Mouse (Mus musculus): Measurements from ENCODE around the gene Fam227a. TPM values are rescaled to one million over a fixed set of nuclear protein-coding genes. Genes with fewer than 3 reads are reported as not detected.

Fam227a gene
- polyA plus RNA-seq (2014; fragmentation: Illumina TruSeq; extraction: RNeasy Lipid Tissue Mini Kit (QIAGEN cat#74804); ENCODE audit: low replicate concordance): 0.63 TPM

DNA sequence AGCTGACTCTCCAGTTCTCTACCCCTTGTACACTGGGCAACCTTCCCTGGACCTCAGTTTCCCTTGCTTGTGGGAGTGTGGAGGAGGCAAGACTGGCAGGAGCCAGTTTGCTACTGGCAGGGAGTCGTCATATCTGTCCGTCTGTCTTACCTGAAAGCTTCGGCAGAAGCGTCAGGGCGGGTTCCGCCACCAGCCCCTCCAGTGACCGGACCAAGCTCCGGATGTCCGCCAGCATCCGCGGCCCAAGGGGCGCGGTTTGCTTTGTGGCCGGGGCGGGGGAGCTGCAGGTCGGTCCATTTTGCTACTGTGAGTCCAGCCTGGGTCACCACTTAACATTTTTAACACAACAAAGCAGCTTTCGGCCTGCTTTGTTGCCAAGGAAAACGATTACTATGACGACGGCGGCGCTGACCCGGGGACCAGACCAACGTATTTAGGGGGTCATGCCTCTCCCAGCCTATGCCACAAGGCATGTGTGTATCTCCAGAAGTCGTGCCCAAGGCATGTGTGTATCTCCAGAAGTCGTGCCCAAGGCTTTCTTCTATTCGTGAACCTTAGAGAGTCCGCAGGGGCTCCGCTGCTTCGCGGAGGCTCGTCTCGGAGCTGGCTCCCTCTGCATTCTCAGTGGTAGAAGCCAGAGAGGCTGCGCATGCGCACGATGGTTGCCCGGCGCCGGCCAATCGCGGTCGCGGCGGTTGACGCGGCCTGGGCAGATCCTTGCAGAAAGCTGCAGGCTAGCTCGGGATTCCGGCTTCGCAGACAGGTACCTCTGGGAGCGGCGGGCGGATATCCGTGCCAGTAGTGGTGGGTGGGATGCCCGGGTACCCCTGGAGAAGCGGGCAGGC, at the start of gene Fam227a, which contains the start of gene Cby1:
Gene Fam227a (minus strand): TSS at position 426 of the 845 bp plus-strand sequence.
Gene Cby1 (plus strand): TSS at position 669 of the 845 bp plus-strand sequence.

DNA sequence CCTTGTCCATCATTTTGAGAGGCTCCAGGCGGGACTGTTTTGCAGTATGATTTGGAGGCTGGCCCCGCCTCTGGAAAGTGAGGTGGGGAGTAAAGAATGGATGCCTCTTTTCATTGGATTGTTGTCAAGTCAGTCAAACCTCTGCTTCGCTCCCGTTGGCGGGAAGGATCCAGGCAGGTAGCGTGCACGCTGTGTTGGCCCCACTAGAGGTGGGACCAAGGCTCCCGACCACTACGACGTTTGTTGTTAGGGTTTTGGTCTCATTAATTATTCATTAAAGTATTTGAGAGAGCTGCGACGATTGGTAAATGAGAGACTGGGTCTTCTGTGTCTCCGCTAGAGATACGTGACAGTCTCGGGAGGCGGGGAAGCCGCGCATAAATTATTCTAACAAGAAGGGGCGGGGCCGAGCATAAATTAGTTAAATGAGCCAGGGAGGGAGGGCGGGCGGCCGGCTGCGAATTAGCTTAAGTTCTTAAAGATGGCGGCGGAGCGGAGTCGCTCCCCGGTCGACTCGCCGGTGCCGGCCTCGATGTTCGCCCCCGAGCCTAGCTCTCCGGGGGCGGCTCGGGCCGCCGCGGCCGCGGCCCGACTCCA, 31.8 kb upstream of the Fam227a start, which contains the start of gene Gtpbp1:
Gene Gtpbp1 (plus strand): TSS at position 420 of the 597 bp plus-strand sequence.

GRCm38 (mm10) chr15:79687646-79688267, 29.0 kb upstream of the Fam227a start, which contains the start of gene Josd1:
Josd1 (minus strand) TSS chr15:79687919.

DNA sequence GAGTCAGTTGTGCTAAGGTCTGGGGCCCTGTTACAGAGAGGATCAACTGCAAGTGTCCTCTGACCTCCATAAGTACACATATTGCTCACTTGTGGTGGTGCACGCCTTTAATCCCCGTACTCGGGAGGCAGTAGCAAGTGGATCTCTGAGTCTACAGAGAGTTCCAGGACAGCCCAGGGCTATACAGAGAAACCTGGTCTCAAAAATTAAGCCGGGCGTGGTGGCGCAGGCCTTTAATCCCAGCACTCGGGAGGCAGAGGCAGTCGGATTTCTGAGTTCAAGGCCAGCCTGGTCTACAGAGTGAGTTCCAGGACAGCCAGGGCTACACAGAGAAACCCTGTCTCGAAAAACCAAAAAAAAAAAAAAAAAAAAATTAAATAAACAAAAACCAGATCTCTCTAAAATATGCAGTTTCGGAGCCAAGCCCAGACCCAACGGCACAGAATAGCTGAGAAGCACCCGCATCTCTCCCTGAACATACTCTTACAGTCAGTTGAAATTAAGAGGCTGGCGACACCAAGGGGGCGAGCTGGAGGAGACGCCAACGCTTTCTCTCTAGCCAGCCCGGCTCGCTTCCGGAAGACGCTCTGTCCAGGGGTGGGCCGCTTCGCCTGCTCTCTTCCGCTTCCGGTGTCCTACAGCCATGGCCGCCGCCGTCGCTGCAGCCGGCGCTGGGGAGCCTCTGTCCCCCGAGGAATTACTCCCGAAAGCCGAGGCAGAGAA, 11.7 kb upstream of the Fam227a start, which contains the start of gene Tomm22:
Gene Tomm22 (plus strand): TSS at position 613 of the 723 bp plus-strand sequence.

DNA sequence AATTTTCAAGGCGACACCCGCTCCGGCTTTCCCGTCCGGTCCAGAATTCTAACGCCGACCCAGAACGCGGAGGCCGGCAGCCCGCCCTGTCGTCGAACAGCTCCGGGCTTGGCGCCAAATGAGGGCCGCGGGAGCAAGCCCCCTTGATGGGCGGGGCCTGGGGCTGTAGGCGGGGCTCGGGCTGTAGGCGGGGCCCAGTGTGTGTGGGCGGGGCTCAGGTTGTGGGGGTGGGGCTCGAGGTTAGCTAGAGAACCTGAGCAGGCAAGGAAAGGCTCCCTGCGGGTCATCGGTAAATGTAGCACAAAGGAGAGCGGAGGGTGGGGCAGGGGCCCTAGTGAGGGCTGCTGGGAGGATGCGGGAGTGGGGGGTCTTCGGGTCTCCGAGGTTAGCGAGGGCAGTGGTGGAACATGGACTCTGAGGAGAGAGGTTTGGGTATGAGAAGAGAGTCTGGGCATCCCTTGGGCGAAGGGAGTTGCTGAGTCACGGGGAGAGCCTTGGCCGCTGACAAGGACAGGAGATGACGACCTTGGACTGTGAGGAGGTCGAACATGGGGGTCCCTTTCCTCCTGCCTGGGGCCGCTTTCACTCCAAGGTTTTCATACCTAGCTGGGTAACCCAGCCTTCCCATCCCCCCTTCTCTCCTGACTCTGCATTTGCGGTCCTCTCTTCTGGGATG, 53.6 kb downstream of the Fam227a start, which contains the start of gene Dmc1:
Gene Dmc1 (minus strand): TSS at position 120 of the 676 bp plus-strand sequence.

Other genes with a start within 250 kb of the Fam227a start
- gene Csnk1e, start 203.4 kb downstream of the Fam227a start, polyA plus RNA-seq (2014; fragmentation: Illumina TruSeq; extraction: RNeasy Lipid Tissue Mini Kit (QIAGEN cat#74804); ENCODE audit: low replicate concordance): 4.5 TPM
- not detected for gene Kcnj4, start 153.7 kb downstream of the Fam227a start, polyA plus RNA-seq (2014; fragmentation: Illumina TruSeq; extraction: RNeasy Lipid Tissue Mini Kit (QIAGEN cat#74804); ENCODE audit: low replicate concordance)
- 6.1 TPM for gene Kdelr3, start 142.5 kb downstream of the Fam227a start, polyA plus RNA-seq (2014; fragmentation: Illumina TruSeq; extraction: RNeasy Lipid Tissue Mini Kit (QIAGEN cat#74804); ENCODE audit: low replicate concordance)
- gene Ddx17, start 112.2 kb downstream of the Fam227a start, polyA plus RNA-seq (2014; fragmentation: Illumina TruSeq; extraction: RNeasy Lipid Tissue Mini Kit (QIAGEN cat#74804); ENCODE audit: low replicate concordance): 274 TPM
- gene Dmc1, start 53.8 kb downstream of the Fam227a start, polyA plus RNA-seq (2014; fragmentation: Illumina TruSeq; extraction: RNeasy Lipid Tissue Mini Kit (QIAGEN cat#74804); ENCODE audit: low replicate concordance): not detected
- gene Cby1, start 243 bp upstream of the Fam227a start, polyA plus RNA-seq (2014; fragmentation: Illumina TruSeq; extraction: RNeasy Lipid Tissue Mini Kit (QIAGEN cat#74804); ENCODE audit: low replicate concordance): 0.52 TPM
- 369 TPM for gene Tomm22, start 11.9 kb upstream of the Fam227a start, polyA plus RNA-seq (2014; fragmentation: Illumina TruSeq; extraction: RNeasy Lipid Tissue Mini Kit (QIAGEN cat#74804); ENCODE audit: low replicate concordance)
- 10.2 TPM for gene Josd1, start 29.0 kb upstream of the Fam227a start, polyA plus RNA-seq (2014; fragmentation: Illumina TruSeq; extraction: RNeasy Lipid Tissue Mini Kit (QIAGEN cat#74804); ENCODE audit: low replicate concordance)
- gene Gtpbp1, start 31.9 kb upstream of the Fam227a start, polyA plus RNA-seq (2014; fragmentation: Illumina TruSeq; extraction: RNeasy Lipid Tissue Mini Kit (QIAGEN cat#74804); ENCODE audit: low replicate concordance): 0.63 TPM
- 1.5 TPM for gene Sun2, start 83.6 kb upstream of the Fam227a start, polyA plus RNA-seq (2014; fragmentation: Illumina TruSeq; extraction: RNeasy Lipid Tissue Mini Kit (QIAGEN cat#74804); ENCODE audit: low replicate concordance)
- gene Dnal4, start 118.9 kb upstream of the Fam227a start, polyA plus RNA-seq (2014; fragmentation: Illumina TruSeq; extraction: RNeasy Lipid Tissue Mini Kit (QIAGEN cat#74804); ENCODE audit: low replicate concordance): 0.59 TPM
- gene Nptxr, start 145.8 kb upstream of the Fam227a start, polyA plus RNA-seq (2014; fragmentation: Illumina TruSeq; extraction: RNeasy Lipid Tissue Mini Kit (QIAGEN cat#74804); ENCODE audit: low replicate concordance): not detected
- gene Npcd, start 175.3 kb upstream of the Fam227a start, polyA plus RNA-seq (2014; fragmentation: Illumina TruSeq; extraction: RNeasy Lipid Tissue Mini Kit (QIAGEN cat#74804); ENCODE audit: low replicate concordance): not detected
- gene Cbx6, start 175.7 kb upstream of the Fam227a start, polyA plus RNA-seq (2014; fragmentation: Illumina TruSeq; extraction: RNeasy Lipid Tissue Mini Kit (QIAGEN cat#74804); ENCODE audit: low replicate concordance): 1.0 TPM
- gene Apobec3, start 232.7 kb upstream of the Fam227a start, polyA plus RNA-seq (2014; fragmentation: Illumina TruSeq; extraction: RNeasy Lipid Tissue Mini Kit (QIAGEN cat#74804); ENCODE audit: low replicate concordance): 17.4 TPM

Data from small intestine, adult 10 weeks (tissue).